Mouse (Mus musculus) midbrain, embryonic 12.5 days (tissue): ENCODE measurements around the gene Olfr686. TPM values are rescaled to one million over a fixed set of nuclear protein-coding genes. Genes with fewer than 3 reads are reported as not detected.

Experiments used
- ATAC-seq: fragments of 200-750 bp; cut with Nextera tagmentation; 2 replicates; pipeline ENCODE4 v1.8.0; 2017; ENCODE audit warnings: low read depth, moderate TSS enrichment, moderate library complexity; ENCODE audit not compliant: low FRiP score
- H3K27ac ChIP-seq: fragments of 300-500 bp; sonication (generic); replicated peaks from 2 replicates; pipeline ENCODE4 v1.5.1; 2016; ENCODE audit warnings: mild to moderate bottlenecking
- H3K27me3 ChIP-seq: fragments of 300-500 bp; sonication (generic); 2 replicates; pipeline ENCODE4 v1.6.1; 2016; ENCODE audit warnings: mild to moderate bottlenecking
- H3K36me3 ChIP-seq: fragments of 300-500 bp; sonication (generic); 2 replicates; pipeline ENCODE4 v1.6.1; 2016
- H3K4me1 ChIP-seq: fragments of 300-500 bp; sonication (generic); 2 replicates; pipeline ENCODE4 v1.6.1; 2016
- H3K4me2 ChIP-seq: fragments of 300-500 bp; sonication (generic); replicated peaks from 2 replicates; pipeline ENCODE4 v1.6.1; 2016; ENCODE audit warnings: mild to moderate bottlenecking, moderate library complexity
- H3K4me3 ChIP-seq: fragments of 300-500 bp; sonication (generic); 2 replicates; pipeline ENCODE4 v1.5.1; 2016; ENCODE audit warnings: mild to moderate bottlenecking
- H3K9ac ChIP-seq: fragments of 300-500 bp; sonication (generic); replicated peaks from 2 replicates; pipeline ENCODE4 v1.6.1; 2016; ENCODE audit warnings: mild to moderate bottlenecking, moderate library complexity
- H3K9me3 ChIP-seq: fragments of 300-500 bp; sonication (generic); 2 replicates; pipeline ENCODE4 v1.6.1; 2016; ENCODE audit warnings: mild to moderate bottlenecking
- WGBS: fragments of 180-500 bp; shearing (Covaris S2); methylation state at CpG from one replicate; pipeline ENCODE4 v1.1.7; 2016; 5-methylcytosine and 5-hydroxymethylcytosine counted together
- polyA plus RNA-seq: library from polyadenylated mRNA; unstranded; fragments of >200 nt; fragmentation: Nextera tagmentation; extraction: Ambion mirVana; gene quantifications from 2 replicates; pipeline ENCODE4 v1.2.1, GENCODE M21; 2016

The Olfr686 gene
- polyA plus RNA-seq = not detected in 2 replicates

DNA sequence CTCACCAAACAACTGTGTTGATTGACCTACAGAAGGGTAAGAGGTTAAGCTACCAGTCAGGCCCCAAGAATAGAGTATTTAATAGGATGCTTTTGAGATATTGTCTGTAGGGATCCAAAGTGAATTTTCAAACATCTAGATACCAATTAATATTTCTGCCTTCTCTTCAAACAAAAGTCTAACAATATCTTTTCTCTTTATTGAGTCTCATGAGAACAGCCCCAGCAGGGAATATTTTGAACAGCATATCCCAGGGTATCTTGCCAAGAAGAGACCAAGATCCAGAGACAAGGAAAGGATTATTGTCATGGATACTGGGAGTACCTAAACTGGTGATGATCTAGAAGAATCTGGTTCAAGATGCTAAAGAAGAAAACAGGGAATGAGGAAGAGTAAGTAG lies at the start of gene Olfr686:
Gene Olfr686 (minus strand): TSS at position 101 of the 400 bp plus-strand sequence.
- Histone ChIP-seq H3K9ac (no peak within 1 kb of the TSS), H3K27me3 (no peaks in the 10 kb centered on the region), H3K4me2 (no peak within 1 kb of the TSS), H3K36me3 (no peaks in the 10 kb centered on the region), H3K4me3 (no peak within 1 kb of the TSS), H3K27ac (no peak within 1 kb of the TSS), H3K9me3 (no peaks in the 10 kb centered on the region), H3K4me1 (no peaks in the 10 kb centered on the region)
- no peak for ATAC-seq

DNA sequence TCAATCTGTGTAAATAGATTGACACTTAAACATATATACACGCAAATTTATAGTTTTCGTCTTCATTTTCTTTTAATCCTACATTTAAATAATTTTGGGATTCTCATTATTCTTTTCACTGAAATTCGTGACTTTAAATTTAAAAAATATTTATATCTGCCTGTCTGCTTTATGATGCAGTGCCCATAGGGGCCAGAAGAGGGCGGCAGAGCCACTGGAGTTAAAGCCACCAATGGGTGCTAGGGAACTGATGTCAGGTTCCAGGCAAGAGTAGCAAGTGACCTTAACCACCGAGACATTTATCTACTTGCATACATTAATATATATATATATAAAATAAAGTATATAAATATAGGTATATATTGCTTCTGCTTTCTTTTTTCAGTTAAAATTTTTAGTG lies 49.4 kb upstream of the Olfr686 start:
- H3K9me3 ChIP-seq = no peaks in the 10 kb centered on the region
- WGBS = 65% methylated on average over 5 of the region's 5 CpGs
- no peak overlapping the region for H3K9ac ChIP-seq
- H3K4me2 ChIP-seq = no peak overlapping the region
- no peaks in the 10 kb centered on the region for H3K36me3 ChIP-seq
- ATAC-seq = no peak
- no peak overlapping the region for H3K4me3 ChIP-seq
- H3K4me1 ChIP-seq = no peaks in the 10 kb centered on the region
- no peaks in the 10 kb centered on the region for H3K27me3 ChIP-seq
- H3K27ac ChIP-seq = no peak overlapping the region

DNA sequence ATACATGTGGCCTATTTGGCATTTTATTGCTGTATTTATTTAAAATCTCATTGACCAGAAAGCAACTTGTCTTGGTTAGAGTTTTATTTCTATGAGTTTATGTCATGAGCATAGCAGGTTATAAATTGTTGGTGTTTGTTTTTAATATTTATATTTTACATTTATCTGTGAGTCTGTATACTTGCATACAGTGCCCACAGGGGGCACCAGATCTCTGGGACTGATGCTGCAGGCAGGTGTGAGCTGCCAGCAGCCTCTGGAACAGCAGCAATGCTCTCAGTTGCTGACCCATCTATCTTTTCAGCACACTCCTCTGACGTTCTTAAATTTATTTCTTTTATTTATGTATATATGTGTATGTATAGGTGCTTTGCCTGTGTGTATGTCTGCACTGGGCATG lies 40.9 kb upstream of the Olfr686 start:
- no peak for ATAC-seq

DNA sequence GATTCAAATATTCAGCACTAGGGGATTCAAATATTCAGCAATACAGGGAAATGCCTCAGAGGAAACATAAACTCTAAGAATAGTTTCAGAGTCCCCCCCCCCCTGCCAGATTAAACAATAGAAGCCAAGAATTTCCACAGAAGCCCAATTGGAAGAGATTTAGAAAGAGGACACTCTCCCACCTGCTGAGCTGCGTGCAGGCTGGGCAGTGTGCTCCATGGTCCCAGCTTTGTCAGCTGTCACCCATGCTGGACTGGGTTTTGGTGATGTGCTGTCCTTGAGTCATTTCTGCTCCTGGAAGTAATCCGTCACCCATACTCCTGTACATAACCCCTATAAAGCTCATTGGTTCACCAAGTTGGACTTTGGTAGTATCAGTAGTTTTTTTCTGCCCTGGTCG lies 40.4 kb upstream of the Olfr686 start:
- Histone ChIP-seq H3K27me3 (no peaks in the 10 kb centered on the region), H3K9ac (no peak overlapping the region), H3K9me3 (no peaks in the 10 kb centered on the region), H3K4me1 (no peaks in the 10 kb centered on the region), H3K4me3 (no peak overlapping the region), H3K4me2 (no peak overlapping the region), H3K27ac (no peak overlapping the region), H3K36me3 (no peaks in the 10 kb centered on the region)
- ATAC-seq = no peak
- WGBS = 80% methylated on average over 3 of the region's 3 CpGs

More for the DNA sequence above, 40.9 kb upstream of the Olfr686 start:
- H3K9me3 ChIP-seq = no peaks in the 10 kb centered on the region
- H3K4me3 ChIP-seq = no peak overlapping the region
- no peak overlapping the region for H3K9ac ChIP-seq
- H3K4me1 ChIP-seq = no peaks in the 10 kb centered on the region
- no peak overlapping the region for H3K27ac ChIP-seq
- no peaks in the 10 kb centered on the region for H3K36me3 ChIP-seq
- no peak overlapping the region for H3K4me2 ChIP-seq
- WGBS = 78% methylated on average over 1 of the region's 1 CpGs
- H3K27me3 ChIP-seq = no peaks in the 10 kb centered on the region

DNA sequence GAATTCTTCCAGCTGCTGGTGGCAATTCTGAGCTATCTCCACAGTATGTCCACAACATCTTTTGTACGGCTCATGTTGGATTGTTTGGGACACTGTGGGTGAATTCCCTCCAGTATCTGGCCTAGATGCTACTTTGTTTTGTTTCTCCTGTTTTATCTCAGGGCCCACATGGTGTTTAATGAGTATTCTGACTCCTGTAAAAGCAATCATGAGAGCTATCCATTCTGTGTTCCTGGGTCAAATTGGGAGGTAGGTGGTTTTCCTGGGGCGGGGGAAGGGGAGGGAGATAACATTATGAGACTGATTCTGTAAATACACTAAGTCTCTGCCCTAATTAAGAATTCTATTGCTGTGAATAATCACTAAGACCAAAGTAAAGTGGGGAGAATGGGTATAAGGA lies 22.1 kb upstream of the Olfr686 start:
- no peak overlapping the region for H3K9ac ChIP-seq
- H3K36me3 ChIP-seq = no peaks in the 10 kb centered on the region
- no peaks in the 10 kb centered on the region for H3K9me3 ChIP-seq
- H3K4me3 ChIP-seq = no peak overlapping the region
- no peak for ATAC-seq
- no peak overlapping the region for H3K27ac ChIP-seq
- no peak overlapping the region for H3K4me2 ChIP-seq
- no peaks in the 10 kb centered on the region for H3K4me1 ChIP-seq
- 83% methylated on average over 2 of the region's 2 CpGs for WGBS
- no peaks in the 10 kb centered on the region for H3K27me3 ChIP-seq

DNA sequence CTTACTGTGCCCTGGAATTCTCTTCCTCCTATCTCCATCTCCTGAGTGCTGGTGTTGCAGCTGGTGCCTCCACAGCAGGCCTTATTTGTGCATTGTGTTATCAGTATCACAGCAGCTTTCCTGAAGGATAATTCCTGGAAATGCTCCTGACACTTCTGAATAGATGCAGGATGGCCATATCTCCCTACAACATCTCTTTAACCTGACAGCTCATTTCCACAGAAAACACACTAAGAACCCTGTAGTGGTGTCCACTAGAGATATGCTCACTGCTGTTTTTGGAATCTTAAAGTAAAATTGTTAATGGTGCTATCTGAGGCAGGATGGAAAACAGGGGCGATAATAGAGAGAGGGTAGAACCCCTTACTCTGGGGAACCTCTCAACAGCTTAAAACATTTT lies 20.9 kb upstream of the Olfr686 start:
- no peaks in the 10 kb centered on the region for H3K9me3 ChIP-seq
- no peaks in the 10 kb centered on the region for H3K27me3 ChIP-seq
- 87% methylated on average over 1 of the region's 1 CpGs for WGBS
- no peak for ATAC-seq
- no peak overlapping the region for H3K9ac ChIP-seq
- H3K27ac ChIP-seq = no peak overlapping the region
- H3K4me3 ChIP-seq = no peak overlapping the region
- H3K4me2 ChIP-seq = no peak overlapping the region
- no peaks in the 10 kb centered on the region for H3K4me1 ChIP-seq
- H3K36me3 ChIP-seq = no peaks in the 10 kb centered on the region

DNA sequence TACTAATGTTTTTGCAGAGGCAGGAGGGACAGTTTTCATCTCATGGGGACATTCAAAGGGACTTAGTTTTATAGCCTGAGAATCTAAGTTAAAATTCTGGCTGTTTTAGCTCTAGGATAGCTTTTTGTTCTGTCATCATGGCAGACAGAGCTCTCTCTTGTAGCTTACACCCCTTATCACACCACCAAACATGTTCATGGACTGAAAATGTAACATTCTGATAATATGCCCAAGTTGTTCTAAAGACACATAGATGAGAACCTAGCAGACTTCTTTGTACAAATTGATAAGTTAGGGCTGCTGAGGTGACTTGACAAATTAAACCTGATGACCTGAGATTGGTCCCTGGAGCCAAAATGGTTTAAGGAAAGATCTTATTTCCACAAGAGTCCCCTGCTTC lies 19.4 kb upstream of the Olfr686 start:
- Histone ChIP-seq H3K27ac (no peak overlapping the region), H3K9me3 (no peaks in the 10 kb centered on the region), H3K4me1 (no peaks in the 10 kb centered on the region), H3K36me3 (no peaks in the 10 kb centered on the region), H3K9ac (no peak overlapping the region), H3K4me3 (no peak overlapping the region), H3K4me2 (no peak overlapping the region), H3K27me3 (no peaks in the 10 kb centered on the region)
- ATAC-seq = no peak

DNA sequence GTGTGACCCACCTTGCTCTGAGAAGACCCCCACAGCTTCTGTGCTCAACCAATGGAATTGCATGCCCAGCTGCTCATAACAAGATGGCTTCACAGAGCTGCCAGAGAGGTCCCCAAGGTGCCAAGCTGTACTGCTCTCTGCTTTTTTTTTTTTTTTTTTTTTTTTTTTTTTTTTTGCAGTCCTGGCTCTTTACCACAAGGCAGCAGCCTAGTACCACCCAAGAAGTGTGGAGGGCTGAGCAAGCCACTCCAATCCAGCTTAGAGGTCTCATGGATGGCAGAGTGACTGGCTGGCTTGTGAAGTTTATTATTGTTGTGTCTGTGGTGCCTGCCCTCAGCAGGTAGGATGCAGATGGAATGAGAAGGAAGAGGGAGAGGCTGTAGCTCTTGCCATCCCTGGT lies 18.8 kb upstream of the Olfr686 start:
- no peak overlapping the region for H3K9ac ChIP-seq
- no peaks in the 10 kb centered on the region for H3K9me3 ChIP-seq
- H3K4me1 ChIP-seq = no peaks in the 10 kb centered on the region
- H3K4me3 ChIP-seq = no peak overlapping the region
- H3K27ac ChIP-seq = no peak overlapping the region
- no peaks in the 10 kb centered on the region for H3K27me3 ChIP-seq
- ATAC-seq = no peak
- no peak overlapping the region for H3K4me2 ChIP-seq
- no peaks in the 10 kb centered on the region for H3K36me3 ChIP-seq

DNA sequence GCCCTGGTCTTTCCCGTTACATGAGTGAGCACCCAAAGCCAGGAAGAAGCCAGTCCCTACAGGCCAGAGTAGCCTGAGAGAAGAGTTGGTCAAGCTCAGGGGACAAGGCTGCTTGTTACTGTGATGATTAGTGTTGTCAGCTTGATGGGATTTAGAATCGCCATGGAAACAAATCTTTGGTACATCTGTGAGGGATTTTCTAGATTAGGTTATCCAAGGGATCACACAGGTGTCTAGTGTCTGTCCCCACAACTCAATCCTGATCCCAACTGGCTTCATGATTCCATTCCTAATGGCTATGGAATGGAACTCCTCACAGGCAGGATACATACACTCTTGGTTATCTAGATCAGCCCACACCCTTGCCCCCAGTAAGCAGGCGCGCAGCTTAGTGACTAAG lies 11.0 kb upstream of the Olfr686 start:
- H3K36me3 ChIP-seq = no peaks in the 10 kb centered on the region
- H3K4me1 ChIP-seq = no peaks in the 10 kb centered on the region
- H3K4me2 ChIP-seq = no peak overlapping the region
- no peak overlapping the region for H3K4me3 ChIP-seq
- no peak overlapping the region for H3K9ac ChIP-seq
- H3K9me3 ChIP-seq = no peaks in the 10 kb centered on the region
- no peak overlapping the region for H3K27ac ChIP-seq
- no peaks in the 10 kb centered on the region for H3K27me3 ChIP-seq
- WGBS = 49% methylated on average over 4 of the region's 4 CpGs
- ATAC-seq = no peak

DNA sequence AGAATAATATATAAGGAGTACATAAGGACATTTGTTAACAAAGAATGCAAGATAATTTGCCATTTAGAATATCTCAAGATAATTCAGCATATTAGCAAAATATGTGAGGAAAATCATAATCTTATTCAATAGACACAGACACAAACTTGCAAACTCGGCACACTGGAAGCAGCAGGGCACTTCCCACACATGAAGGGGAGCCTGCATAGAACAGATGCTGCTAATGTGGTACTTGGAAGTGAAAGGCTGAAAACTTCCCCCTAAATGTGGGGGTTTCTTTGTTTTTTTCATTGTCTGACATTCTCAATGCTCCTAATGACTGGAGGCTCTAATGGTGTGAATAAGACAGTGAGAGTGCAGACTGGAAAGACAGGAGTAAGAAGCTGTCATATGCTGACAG lies 7.5 kb upstream of the Olfr686 start:
- Histone ChIP-seq H3K9ac (no peak overlapping the region), H3K4me3 (no peak overlapping the region), H3K9me3 (no peaks in the 10 kb centered on the region), H3K36me3 (no peaks in the 10 kb centered on the region), H3K27me3 (no peaks in the 10 kb centered on the region), H3K27ac (no peak overlapping the region), H3K4me1 (no peaks in the 10 kb centered on the region), H3K4me2 (no peak overlapping the region)
- no peak for ATAC-seq
- WGBS = 68% methylated on average over 1 of the region's 1 CpGs

DNA sequence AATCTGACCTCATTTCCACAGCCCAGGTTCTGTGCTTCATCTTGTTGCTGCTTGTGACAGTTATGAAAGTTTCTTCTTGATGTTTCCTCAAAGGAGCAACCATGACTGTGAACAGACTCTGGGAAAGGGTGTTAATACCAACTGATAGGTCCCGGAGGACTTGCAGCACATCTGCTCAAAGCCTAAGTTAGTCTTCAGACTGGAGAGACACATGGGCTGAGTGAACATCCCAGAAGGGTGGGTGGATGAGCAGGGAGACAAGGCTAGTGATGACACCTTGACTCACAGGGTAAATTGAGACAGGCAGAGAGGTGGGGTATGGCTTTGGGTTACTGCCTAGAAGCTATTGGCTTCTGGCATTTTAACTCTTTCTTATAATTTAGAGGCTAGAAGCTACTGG lies 21.4 kb downstream of the Olfr686 start, which contains the start of gene Olfr685:
Gene Olfr685 (minus strand): TSS at position 101 of the 400 bp plus-strand sequence.
- no peak within 1 kb of the TSS for H3K27ac ChIP-seq
- no peaks in the 10 kb centered on the region for H3K36me3 ChIP-seq
- H3K27me3 ChIP-seq = no peaks in the 10 kb centered on the region
- no peak within 1 kb of the TSS for H3K9ac ChIP-seq
- H3K4me1 ChIP-seq = no peaks in the 10 kb centered on the region
- H3K4me2 ChIP-seq = no peak within 1 kb of the TSS
- H3K4me3 ChIP-seq = no peak within 1 kb of the TSS
- 83% methylated on average over 1 of the region's 1 CpGs for WGBS
- no peaks in the 10 kb centered on the region for H3K9me3 ChIP-seq
- ATAC-seq = no peak

DNA sequence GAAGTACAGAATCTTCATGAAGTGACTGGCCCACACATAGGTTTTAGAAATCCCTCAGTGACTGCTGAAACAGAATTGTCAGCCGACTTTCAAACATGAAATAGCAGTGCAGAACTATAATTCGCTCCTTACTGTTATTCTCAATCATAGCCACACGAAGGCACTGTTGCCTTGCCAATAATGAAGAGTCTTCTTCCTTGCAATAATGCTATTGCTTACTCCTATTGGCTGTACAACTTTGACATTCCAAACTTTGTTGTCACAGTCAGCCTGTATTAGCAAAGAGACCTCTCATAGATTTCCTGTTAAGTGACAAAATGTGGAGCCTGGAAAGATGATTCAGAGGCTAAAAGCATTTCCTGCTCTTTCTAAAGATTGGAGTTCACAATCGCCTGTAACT lies 36.5 kb downstream of the Olfr686 start:
- Histone ChIP-seq H3K27ac (no peak overlapping the region), H3K9me3 (no peaks in the 10 kb centered on the region), H3K36me3 (no peaks in the 10 kb centered on the region), H3K4me1 (no peaks in the 10 kb centered on the region), H3K4me2 (no peak overlapping the region), H3K9ac (no peak overlapping the region), H3K27me3 (no peaks in the 10 kb centered on the region), H3K4me3 (no peak overlapping the region)
- no peak for ATAC-seq
- WGBS = 50% methylated on average over 4 of the region's 4 CpGs

DNA sequence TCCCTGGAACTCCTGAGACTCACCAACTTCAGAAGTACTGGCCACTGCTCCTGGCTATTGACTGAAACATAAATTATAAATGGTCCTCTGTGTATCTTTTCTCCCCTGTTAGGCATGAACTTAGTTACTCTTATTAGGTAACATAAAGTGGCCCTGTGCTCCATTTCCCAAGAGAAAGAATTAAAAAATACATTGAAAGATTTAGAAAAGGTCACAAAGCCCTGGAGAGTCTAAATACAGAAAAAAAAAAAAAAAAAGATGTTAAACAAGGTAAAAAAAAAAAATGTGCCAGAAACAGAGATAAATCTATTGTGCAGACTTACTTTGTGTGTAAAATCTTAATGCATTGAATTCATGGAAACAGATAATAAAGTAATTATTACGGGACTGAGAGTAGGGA lies 43.7 kb downstream of the Olfr686 start, which contains the start of gene Olfr684:
Gene Olfr684 (minus strand): TSS at position 101 of the 400 bp plus-strand sequence.
- Histone ChIP-seq H3K4me1 (no peaks in the 10 kb centered on the region), H3K4me3 (no peak within 1 kb of the TSS), H3K27me3 (no peaks in the 10 kb centered on the region), H3K9ac (no peak within 1 kb of the TSS), H3K36me3 (no peaks in the 10 kb centered on the region), H3K4me2 (no peak within 1 kb of the TSS), H3K9me3 (no peaks in the 10 kb centered on the region), H3K27ac (no peak within 1 kb of the TSS)
- no peak for ATAC-seq
- WGBS = 67% methylated on average over 1 of the region's 1 CpGs
